Mouse (Mus musculus) hindbrain, postnatal 0 days (tissue): ENCODE measurements around the gene Mkln1. TPM values are rescaled to one million over a fixed set of nuclear protein-coding genes. Genes with fewer than 3 reads are reported as not detected.

ENCODE experiments used
- ATAC-seq: fragments of 200-750 bp; cut with Nextera tagmentation; 2 replicates; pipeline ENCODE4 v1.8.0; 2017; ENCODE audit warnings: mild to moderate bottlenecking, moderate TSS enrichment, moderate library complexity
- DNase-seq: peaks from one replicate; pipeline ENCODE4 v3.0.0-alpha.2; 2015; ENCODE audit warnings: low spot score
- H3K27ac ChIP-seq: fragments of 300-500 bp; sonication (generic); 2 replicates; pipeline ENCODE4 v1.5.1; 2014; ENCODE audit warnings: mild to moderate bottlenecking
- H3K27me3 ChIP-seq: fragments of 300-500 bp; sonication (generic); 2 replicates; pipeline ENCODE4 v1.6.1; 2014; ENCODE audit warnings: low read length, mixed read lengths; ENCODE audit not compliant: insufficient read depth
- H3K36me3 ChIP-seq: fragments of 300-500 bp; sonication (generic); 2 replicates; pipeline ENCODE4 v1.6.1; 2014; ENCODE audit warnings: low read length, mixed read lengths; ENCODE audit not compliant: insufficient read depth
- H3K4me1 ChIP-seq: fragments of 300-500 bp; sonication (generic); 2 replicates; pipeline ENCODE4 v1.6.1; 2014; ENCODE audit warnings: antibody characterized with exemption, low read length, mixed read lengths; ENCODE audit not compliant: insufficient read depth
- H3K4me2 ChIP-seq: fragments of 300-500 bp; sonication (generic); 2 replicates; pipeline ENCODE4 v1.6.1; 2014; ENCODE audit warnings: low read depth, mild to moderate bottlenecking, low read length, moderate library complexity, mixed read lengths
- H3K4me3 ChIP-seq: fragments of 300-500 bp; sonication (generic); 2 replicates; pipeline ENCODE4 v1.5.1; 2014; ENCODE audit warnings: low read length
- H3K9ac ChIP-seq: fragments of 300-500 bp; sonication (generic); replicated peaks from 2 replicates; pipeline ENCODE4 v1.6.1; 2014; ENCODE audit warnings: mild to moderate bottlenecking, low read length, moderate library complexity, mixed read lengths
- H3K9me3 ChIP-seq: fragments of 300-500 bp; sonication (generic); 2 replicates; pipeline ENCODE4 v1.6.1; 2016; ENCODE audit warnings: low read length, mixed read lengths
- CTCF ChIP-seq: IDR thresholded peaks from 2 replicates; pipeline ENCODE4 v1.5.1; 2016; ENCODE audit warnings: antibody characterized with exemption, control low read depth, low read depth
- WGBS: fragments of 180-500 bp; shearing (Covaris S2); extraction: QIAGEN DNeasy Blood & Tissue Kit; methylation state at CpG from one replicate; pipeline ENCODE4 v1.1.7; 2014; 5-methylcytosine and 5-hydroxymethylcytosine counted together
- polyA plus RNA-seq: library from polyadenylated mRNA; unstranded; fragments of >200 nt; fragmentation: Nextera tagmentation; extraction: Ambion mirVana; gene quantifications from 2 replicates; pipeline ENCODE4 v1.2.1, GENCODE M21; 2015
- total RNA-seq: library from RNA; depleted of rRNA; stranded (reverse); fragments of >200 nt; gene quantifications from 2 replicates; pipeline ENCODE4 v1.2.3, GENCODE M21; 2014; rRNA removed

Mkln1 gene
- total RNA-seq, result 48.7 and 53.4 TPM in 2 replicates
- polyA plus RNA-seq, result 88.3 and 89.6 TPM in 2 replicates

DNA sequence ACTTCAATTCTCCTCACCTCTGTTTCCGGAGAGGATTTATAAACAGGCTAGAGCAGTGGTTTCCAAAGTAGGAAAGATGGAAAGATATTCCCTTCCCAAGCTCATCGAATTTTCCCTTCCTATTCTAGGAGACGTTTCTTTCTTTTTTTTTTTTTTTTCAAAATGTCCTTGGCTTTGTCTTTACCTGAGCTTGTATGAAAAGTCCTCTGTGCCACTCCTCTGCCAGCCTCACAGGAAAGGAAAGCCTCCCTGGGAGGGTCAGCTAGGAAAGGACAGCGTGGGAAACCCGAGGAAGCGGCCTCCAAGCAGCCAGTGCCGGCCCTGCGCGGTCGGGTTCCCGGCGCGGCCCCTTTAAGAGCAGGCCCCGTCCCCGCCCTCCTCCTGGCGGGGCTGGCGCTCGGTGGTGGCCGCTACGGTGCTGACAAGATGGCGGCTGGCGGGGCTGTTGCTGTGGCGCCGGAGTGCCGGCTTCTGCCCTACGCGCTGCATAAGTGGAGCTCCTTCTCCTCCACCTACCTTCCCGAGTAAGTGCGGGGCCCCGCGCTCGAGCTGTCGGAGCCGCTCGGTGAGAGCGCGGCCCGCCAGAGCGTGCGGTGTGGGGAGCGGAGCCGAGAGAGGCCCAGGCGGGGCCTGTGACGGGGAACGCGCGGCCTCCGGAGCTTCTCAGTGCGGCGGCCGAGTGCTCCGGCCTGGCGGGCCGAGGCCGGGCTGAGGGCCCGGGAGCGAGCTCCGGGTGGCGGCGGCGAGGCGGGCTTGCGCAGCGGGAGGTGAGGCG lies at the start of gene Mkln1:
Mkln1 (plus strand) TSS at position 305 of the 775 bp plus-strand sequence.
- TF ChIP-seq CTCF, result no peak
- Histone ChIP-seq H3K9ac (peak within 1 kb of the TSS; percentile 98), H3K4me3 (peak within 1 kb of the TSS; percentile 97), H3K9me3 (no peaks in the 10 kb centered on the region), H3K4me1 (peaks cover 11% of the 10 kb centered on the region), H3K27ac (peak within 1 kb of the TSS; percentile 96), H3K4me2 (peak within 1 kb of the TSS; percentile 84), H3K27me3 (no peaks in the 10 kb centered on the region), H3K36me3 (no peaks in the 10 kb centered on the region)
- ATAC-seq (peak; percentile 98), DNase-seq (peak; percentile 93)
- under 1% methylated on average over 62 of the region's 65 CpGs for WGBS

DNA sequence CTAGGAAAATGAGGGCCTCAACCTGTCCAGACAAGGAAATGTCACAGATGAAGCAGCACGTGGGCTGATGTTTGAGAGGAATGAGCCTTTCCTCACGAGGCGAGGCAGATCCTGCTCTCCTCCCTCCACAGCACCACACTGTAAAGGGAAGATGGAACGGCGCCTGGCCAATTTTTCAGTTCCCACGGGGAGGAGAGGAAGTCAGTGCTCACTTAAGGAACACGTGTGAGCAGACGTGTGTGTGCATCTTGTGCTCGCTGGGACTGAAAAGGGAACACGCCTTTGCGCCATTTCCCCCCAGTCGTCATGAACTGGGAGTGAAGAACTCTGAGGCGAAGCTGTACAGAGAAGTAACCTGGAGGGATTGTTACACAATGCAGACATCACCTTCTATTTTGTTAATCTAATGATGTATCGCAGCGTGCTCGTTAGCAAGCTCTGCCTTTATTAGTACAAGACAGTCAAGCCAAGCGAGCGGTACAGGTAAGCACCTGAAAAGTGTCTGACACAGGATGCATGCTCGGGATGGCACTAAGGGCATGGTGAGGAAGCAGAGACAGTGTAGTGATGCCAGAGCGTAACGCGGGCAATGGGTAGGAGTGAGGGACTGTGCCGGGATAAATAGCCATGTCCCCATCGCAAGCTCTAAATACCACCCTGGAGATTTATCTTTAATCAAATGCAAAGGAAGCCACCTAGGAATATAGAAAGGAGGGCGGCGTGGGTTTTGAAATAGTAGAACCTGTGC lies 41.9 kb upstream of the Mkln1 start:
- 68% methylated on average over 26 of the region's 26 CpGs for WGBS
- Histone ChIP-seq H3K9me3 (no peaks in the 10 kb centered on the region), H3K27me3 (no peaks in the 10 kb centered on the region), H3K4me2 (no peak overlapping the region), H3K9ac (no peak overlapping the region), H3K4me1 (peaks cover 8% of the 10 kb centered on the region; the same call in 1 of the 2 replicates), H3K27ac (0 out of 2 replicates have a peak overlapping the region, but pooled peaks have one; percentile 4), H3K4me3 (no peak overlapping the region), H3K36me3 (no peaks in the 10 kb centered on the region)
- no peak for TF ChIP-seq CTCF
- DNase-seq (no peak), ATAC-seq (peak; percentile 4; the same call in 1 of the 2 replicates)

DNA sequence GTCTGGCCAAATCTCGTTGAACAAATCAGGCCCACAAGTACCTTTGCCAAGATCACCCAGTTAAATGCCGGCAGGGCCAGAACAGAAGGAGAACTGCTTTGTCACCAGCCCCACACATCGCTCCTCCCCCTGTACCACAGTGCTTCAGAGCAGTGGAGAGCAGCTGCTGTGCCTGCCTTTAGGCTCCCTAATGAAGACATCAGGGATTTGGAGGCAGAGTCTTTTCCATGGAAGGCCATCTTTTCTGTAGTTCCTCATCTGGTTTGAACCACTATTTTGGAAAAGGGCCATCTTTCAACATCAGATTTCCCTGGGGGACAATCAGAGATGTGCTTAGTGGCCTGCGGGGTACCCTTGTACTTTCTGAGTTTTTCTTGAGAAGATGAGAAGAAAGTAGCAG lies 41.2 kb upstream of the Mkln1 start:
- 27% methylated on average over 4 of the region's 4 CpGs for WGBS
- Histone ChIP-seq H3K27me3 (no peaks in the 10 kb centered on the region), H3K27ac (0 out of 2 replicates have a peak overlapping the region, but pooled peaks have one; percentile 4), H3K9ac (no peak overlapping the region), H3K4me1 (peaks cover 8% of the 10 kb centered on the region; the same call in 1 of the 2 replicates), H3K4me2 (no peak overlapping the region), H3K4me3 (no peak overlapping the region), H3K36me3 (no peaks in the 10 kb centered on the region), H3K9me3 (no peaks in the 10 kb centered on the region)
- DNase-seq (peak; percentile 74), ATAC-seq (peak; percentile 83; the same call in 1 of the 2 replicates)
- no peak for TF ChIP-seq CTCF

DNA sequence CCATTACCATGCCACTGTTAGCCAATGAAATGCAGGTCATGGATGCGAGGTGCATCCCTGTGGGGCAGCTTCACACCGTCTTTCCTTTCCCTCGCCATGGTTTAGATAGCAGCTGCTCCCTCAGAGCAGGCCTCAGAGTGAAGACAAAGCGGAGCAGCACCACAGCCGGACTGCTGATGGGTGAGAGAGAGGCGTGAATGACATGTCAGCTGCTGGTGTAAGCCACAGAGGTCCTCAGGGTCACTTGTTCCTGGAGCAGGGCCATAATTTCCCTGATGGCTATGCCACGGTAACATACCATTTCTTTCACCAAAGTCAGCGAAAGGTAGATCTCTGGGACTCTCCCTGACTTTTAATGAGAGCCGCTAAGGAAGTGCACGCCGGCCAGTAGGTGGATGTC lies 35.9 kb upstream of the Mkln1 start:
- no peak for ATAC-seq
- H3K4me1 ChIP-seq, result peaks cover 2% of the 10 kb centered on the region; the same call in 1 of the 2 replicates
- no peak overlapping the region for H3K27ac ChIP-seq
- H3K4me3 ChIP-seq, result no peak overlapping the region
- no peaks in the 10 kb centered on the region for H3K27me3 ChIP-seq
- DNase-seq, result peak; percentile 12
- WGBS, result 36% methylated on average over 11 of the region's 11 CpGs
- no peaks in the 10 kb centered on the region for H3K9me3 ChIP-seq
- H3K4me2 ChIP-seq, result no peak overlapping the region
- no peaks in the 10 kb centered on the region for H3K36me3 ChIP-seq
- TF ChIP-seq CTCF, result no peak
- H3K9ac ChIP-seq, result no peak overlapping the region

DNA sequence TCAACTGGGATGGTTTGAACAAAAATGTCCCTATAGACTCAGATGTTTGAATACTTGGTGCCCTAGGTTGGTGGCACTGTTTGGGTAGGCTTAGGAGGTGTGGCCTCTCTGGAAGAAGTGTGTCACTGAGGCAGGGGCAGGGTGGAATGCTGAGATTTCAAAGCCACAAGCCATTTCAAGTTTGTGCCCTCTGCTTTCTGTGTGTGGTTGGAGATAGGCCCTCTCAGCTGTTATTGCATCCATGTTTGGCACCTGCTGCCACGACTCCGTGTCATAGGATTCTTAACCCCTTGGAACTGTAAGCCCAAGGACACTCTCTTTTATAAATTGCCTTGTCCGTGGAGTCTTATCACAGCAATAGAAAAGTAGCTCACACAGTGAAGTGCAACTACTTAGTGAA lies 34.1 kb upstream of the Mkln1 start:
- no peaks in the 10 kb centered on the region for H3K36me3 ChIP-seq
- ATAC-seq, result no peak
- no peak for DNase-seq
- no peaks in the 10 kb centered on the region for H3K27me3 ChIP-seq
- H3K9me3 ChIP-seq, result no peaks in the 10 kb centered on the region
- H3K4me1 ChIP-seq, result no peaks in the 10 kb centered on the region
- no peak overlapping the region for H3K27ac ChIP-seq
- no peak for TF ChIP-seq CTCF
- WGBS, result 91% methylated on average over 3 of the region's 3 CpGs
- no peak overlapping the region for H3K9ac ChIP-seq
- H3K4me3 ChIP-seq, result no peak overlapping the region
- no peak overlapping the region for H3K4me2 ChIP-seq

DNA sequence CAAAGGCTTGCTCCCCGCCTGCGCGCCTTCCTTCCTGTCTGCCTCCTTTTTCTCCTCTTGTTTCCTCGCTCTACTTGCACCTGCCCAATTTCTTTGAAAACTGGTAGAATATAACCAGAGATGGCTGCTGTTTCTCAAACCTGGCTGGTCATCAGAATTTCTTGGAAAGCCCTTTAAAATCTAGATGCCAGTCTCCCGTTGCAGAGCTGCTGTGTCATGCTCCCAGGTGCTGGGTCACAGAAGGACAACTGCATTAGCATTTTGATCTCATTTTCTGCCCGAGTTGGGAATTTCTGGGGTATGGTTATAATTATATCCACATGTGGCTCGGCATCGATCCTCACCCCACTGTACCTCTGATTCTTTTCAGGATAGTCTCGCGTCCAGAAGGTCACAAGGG lies 30.6 kb upstream of the Mkln1 start:
- 74% methylated on average over 10 of the region's 10 CpGs for WGBS
- Histone ChIP-seq H3K4me3 (no peak overlapping the region), H3K9ac (no peak overlapping the region), H3K4me2 (no peak overlapping the region), H3K4me1 (peaks cover 4% of the 10 kb centered on the region), H3K36me3 (no peaks in the 10 kb centered on the region), H3K27ac (no peak overlapping the region), H3K27me3 (no peaks in the 10 kb centered on the region), H3K9me3 (no peaks in the 10 kb centered on the region)
- no peak for TF ChIP-seq CTCF
- DNase-seq (no peak), ATAC-seq (no peak)
